Mouse (Mus musculus) lung, adult 2 months (tissue): ENCODE measurements around the gene Acsm1.

Experiments
- CTCF ChIP-seq: fragments of 200-500 bp; IDR thresholded peaks from 2 replicates; pipeline ENCODE4 v1.5.1; 2011; ENCODE audit warnings: mild to moderate bottlenecking, low read length, control low read depth; ENCODE audit not compliant: insufficient read depth
- POLR2A ChIP-seq: fragments of 200-500 bp; IDR thresholded peaks from 2 replicates; pipeline ENCODE4 v1.6.1; 2011; ENCODE audit warnings: low read depth, mild to moderate bottlenecking, control low read depth, low read length, borderline replicate concordance; ENCODE audit errors: extremely low read depth

DNA sequence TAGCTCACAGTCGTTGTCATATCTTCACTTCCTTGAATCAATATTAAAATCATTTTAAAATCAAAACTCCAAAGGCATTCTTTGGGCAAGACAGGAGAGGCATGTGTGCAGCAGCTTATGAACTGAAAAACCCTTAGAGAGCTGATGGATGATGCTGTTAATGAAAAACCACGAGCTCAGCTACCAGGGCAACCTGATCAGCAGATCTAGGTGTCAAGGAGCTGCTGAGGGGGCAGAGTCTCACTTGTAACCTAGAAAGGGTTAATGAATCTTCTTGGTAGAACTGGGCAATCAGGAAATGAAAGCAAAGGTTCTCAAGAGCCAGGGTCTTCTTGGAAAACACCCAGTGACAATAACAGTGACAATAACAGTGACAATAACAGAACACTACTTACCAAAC is 10.3 kb upstream of the Acsm1 start:
- TF ChIP-seq CTCF (no peak), POLR2A (no peak)
